Mouse (Mus musculus) cortical plate, adult 2 months (tissue): ENCODE results near the gene N4bp2l1. TPM values are rescaled to one million over a fixed set of nuclear protein-coding genes. Genes with fewer than 3 reads are reported as not detected.

Experiments
- H3K27ac ChIP-seq: fragments of 200-500 bp; 2 replicates; pipeline ENCODE4 v1.5.1; 2012; ENCODE audit warnings: low read length, control low read depth, inconsistent platforms; ENCODE audit not compliant: insufficient read depth
- H3K4me1 ChIP-seq: fragments of 200-500 bp; 2 replicates; pipeline ENCODE4 v1.6.1; 2011; ENCODE audit warnings: low read length; ENCODE audit not compliant: control insufficient read depth, insufficient read depth
- H3K4me3 ChIP-seq: fragments of 200-500 bp; 2 replicates; pipeline ENCODE4 v1.5.1; 2011; ENCODE audit warnings: mild to moderate bottlenecking, low read length, control low read depth; ENCODE audit not compliant: insufficient read depth
- CTCF ChIP-seq: fragments of 200-500 bp; IDR thresholded peaks from 2 replicates; pipeline ENCODE4 v1.5.1; 2011; ENCODE audit warnings: mild to moderate bottlenecking, control low read depth, low read length; ENCODE audit not compliant: insufficient read depth; ENCODE audit errors: extremely low read depth
- POLR2A ChIP-seq: fragments of 200-500 bp; IDR thresholded peaks from 2 replicates; pipeline ENCODE4 v1.6.1; 2011; ENCODE audit warnings: mild to moderate bottlenecking, low read length, control low read depth; ENCODE audit not compliant: insufficient read depth; ENCODE audit errors: extremely low read depth
- polyA plus RNA-seq: library from polyadenylated mRNA; depleted of rRNA; stranded (reverse); fragments of >200 nt; gene quantifications from 2 replicates; pipeline ENCODE4 v1.2.3, GENCODE M21; 2012; rRNA removed

The N4bp2l1 gene
- polyA plus RNA-seq, 1 experiment: 57.1 TPM

DNA sequence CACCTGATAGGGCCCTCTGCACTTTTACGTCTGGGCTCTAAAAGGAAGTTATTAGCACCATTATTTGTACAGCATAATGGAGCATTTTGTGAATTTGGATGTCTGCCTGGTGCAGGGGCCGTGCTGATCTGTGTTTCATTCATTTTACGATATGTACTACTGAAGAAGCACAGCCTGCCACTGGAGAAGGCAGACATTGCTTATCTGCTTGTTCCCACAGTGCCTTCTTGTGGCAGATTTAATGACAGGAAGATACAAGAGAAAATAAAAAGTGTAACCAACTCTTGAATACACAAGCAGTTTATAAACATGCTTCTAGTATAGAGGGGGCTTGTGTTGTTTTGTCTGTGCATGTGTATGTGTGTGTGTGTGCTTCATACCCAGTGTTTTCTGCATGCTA, 45.4 kb downstream of the N4bp2l1 start:
- Histone ChIP-seq H3K4me3 (no peak overlapping the region), H3K4me1 (no peaks in the 10 kb centered on the region), H3K27ac (no peak overlapping the region)
- TF ChIP-seq POLR2A (no peak), CTCF (peak; percentile 37; the same call in 1 of the 2 replicates)

- Histone ChIP-seq H3K4me1 (no peaks in the 10 kb centered on the region), H3K27ac (no peak overlapping the region), H3K4me3 (no peak overlapping the region)
- TF ChIP-seq POLR2A (no peak), CTCF (no peak)
These were observed 53.8 kb downstream of the N4bp2l1 start for GRCm38 (mm10) chr5:150543184-150543583.

- TF ChIP-seq CTCF (no peak), POLR2A (no peak)
- Histone ChIP-seq H3K27ac (no peak overlapping the region), H3K4me3 (no peak overlapping the region), H3K4me1 (no peaks in the 10 kb centered on the region)
These were observed 55.7 kb downstream of the N4bp2l1 start for GRCm38 (mm10) chr5:150541302-150541701.

- Histone ChIP-seq H3K27ac (no peak overlapping the region), H3K4me1 (no peaks in the 10 kb centered on the region), H3K4me3 (no peak overlapping the region)
- TF ChIP-seq CTCF: no peak
- no peak for TF ChIP-seq POLR2A
These were observed 71.7 kb downstream of the N4bp2l1 start for GRCm38 (mm10) chr5:150525239-150525638.

- Histone ChIP-seq H3K4me3 (peak overlapping the region; percentile 53), H3K27ac (no peak overlapping the region), H3K4me1 (no peaks in the 10 kb centered on the region)
- TF ChIP-seq POLR2A (no peak), CTCF (no peak)
These were observed 74.1 kb downstream of the N4bp2l1 start for GRCm38 (mm10) chr5:150522867-150523234.

GRCm38 (mm10) chr5:150521937-150522866, 74.8 kb downstream of the N4bp2l1 start, which contains the start of gene Brca2:
TSS of gene Brca2 (plus strand) at chr5:150522630.
- peak; percentile 80 for TF ChIP-seq POLR2A
- no peak for TF ChIP-seq CTCF
- H3K27ac ChIP-seq: no peak within 1 kb of the TSS
- no peaks in the 10 kb centered on the region for H3K4me1 ChIP-seq
- H3K4me3 ChIP-seq: peak within 1 kb of the TSS; percentile 53

Other genes starting within 250 kb of the N4bp2l1 start
- 0.66 and 1.6 TPM in 2 replicates for gene Zar1l, start 79.0 kb downstream of the N4bp2l1 start, polyA plus RNA-seq
- gene Brca2, start 74.6 kb downstream of the N4bp2l1 start, polyA plus RNA-seq: 6.3 and 7.2 TPM in 2 replicates
- gene N4bp2l2, start 69.0 kb upstream of the N4bp2l1 start, polyA plus RNA-seq: 32.1 and 33.6 TPM in 2 replicates
- gene Pds5b, start 76.6 kb upstream of the N4bp2l1 start, polyA plus RNA-seq: 28.6 and 30.7 TPM in 2 replicates